10 mouse cellular contexts compared by ENCODE assay signal in the genomic region with DNA sequence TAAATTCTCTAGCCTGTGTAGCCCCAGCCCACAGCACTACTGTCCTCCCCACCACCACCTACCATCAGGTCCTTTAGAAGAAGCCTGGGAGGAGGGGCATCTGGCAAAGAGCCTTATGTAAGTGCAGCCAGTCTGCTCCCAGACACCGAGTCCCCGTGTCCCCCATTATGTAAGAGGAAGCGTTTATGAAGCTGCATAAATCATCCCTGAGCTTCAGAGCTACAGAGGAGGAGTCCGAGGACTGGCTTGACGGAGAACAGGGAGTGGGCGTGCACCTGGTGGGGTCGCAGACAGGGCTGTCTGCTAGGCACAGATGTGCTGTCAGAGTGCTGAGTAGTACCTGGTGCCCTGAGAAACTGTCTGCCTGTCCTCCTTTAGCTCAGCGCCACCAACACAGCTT.
DNase-seq lines count a peak whose midpoint lies in the region; ATAC-seq and TF ChIP-seq lines count a peak whose summit lies in the region.
"Had no signal": no experiment of that assay in that cellular context is flagged by ENCODE, and none has a peak within 500 bp of the region (broad histone marks: within the 10 kb centered on the region; RNA-seq: fewer than 3 reads in every experiment).

No protein-coding gene starts in this region.

- 82% methylated on average over 8 of the region's 8 CpGs for WGBS in forebrain, embryonic 14.5 days

- peak; percentile 40; the same call in 1 of the 2 replicates for ATAC-seq in megakaryocyte progenitor cell, adult 5-6 weeks (replicated peaks; ENCODE audit: poor library complexity)
- ATAC-seq in forebrain, embryonic 14.5 days = no peak
- ATAC-seq: intestine, embryonic 15.5 days had no signal

- no peak overlapping the region for H3K4me3 ChIP-seq in layer of hippocampus, adult 2 months
- no peak overlapping the region for H3K4me3 ChIP-seq in forebrain, embryonic 14.5 days (ENCODE audit: low read depth, low read length)
- H3K4me3 ChIP-seq: intestine, embryonic 15.5 days had no signal

- no peak overlapping the region for H3K4me2 ChIP-seq in forebrain, embryonic 14.5 days (ENCODE audit: low read length)
- H3K4me2 ChIP-seq: intestine, embryonic 15.5 days; lung, embryonic 14.5 days had no signal

- H3K27ac ChIP-seq in layer of hippocampus, adult 2 months = peak overlapping the region; percentile 86
- no peak overlapping the region for H3K27ac ChIP-seq in forebrain, embryonic 14.5 days (ENCODE audit: low read depth, low read length)
- H3K27ac ChIP-seq: intestine, embryonic 15.5 days had no signal

- no peaks in the 10 kb centered on the region for H3K27me3 ChIP-seq in forebrain, embryonic 14.5 days (replicated peaks; ENCODE audit: control insufficient read depth, insufficient read depth, low read length)
- H3K27me3 ChIP-seq: intestine, embryonic 15.5 days had no signal

- no peaks in the 10 kb centered on the region; the same call in 1 of the 2 replicates for H3K4me1 ChIP-seq in forebrain, embryonic 14.5 days (ENCODE audit: control insufficient read depth, insufficient read depth, low read length)

- DNase-seq in adrenal gland, adult 2 months = peak; percentile 33
- DNase-seq in adrenal gland, postnatal 4 days (ENCODE audit: low spot score in 2 of 2) = no peak
- DNase-seq in layer of hippocampus, adult 2 months (ENCODE audit: low spot score in 2 of 2) = peak; percentile 55 to 64
- DNase-seq in layer of hippocampus, postnatal 14 days (ENCODE audit: low spot score in 2 of 2) = no peak
- DNase-seq in frontal cortex, postnatal 14 days (ENCODE audit: low spot score in 2 of 2) = peak; percentile 41 to 50
- DNase-seq in forebrain, embryonic 14.5 days (ENCODE audit: low spot score) = no peak
- DNase-seq in Muller cell, postnatal 12 days (ENCODE audit: inconsistent ontology term) = no peak
- DNase-seq: lung, embryonic 14.5 days had no signal

- no peak for TF ChIP-seq CTCF in layer of hippocampus, adult 2 months (conservative IDR thresholded peaks at IDR 0.05)

- H3K9me3 ChIP-seq in forebrain, embryonic 14.5 days (replicated peaks; ENCODE audit: control insufficient read depth, low read length) = no peaks in the 10 kb centered on the region
- H3K9me3 ChIP-seq: intestine, embryonic 15.5 days had no signal

- no peak overlapping the region for H3K9ac ChIP-seq in forebrain, embryonic 14.5 days (ENCODE audit: low read length)
- H3K9ac ChIP-seq: intestine, embryonic 15.5 days; lung, embryonic 14.5 days had no signal

- H3K36me3 ChIP-seq in forebrain, embryonic 14.5 days (ENCODE audit: control insufficient read depth, insufficient read depth, low read length) = peaks cover 13% of the 10 kb centered on the region

Comparison
In these comparisons a context has a peak if more than half of its experiments do, and no peak if none do; other contexts are left out.
1. DNase-seq: peak in adrenal gland, adult 2 months (single experiment), layer of hippocampus, adult 2 months (2 of 2) and frontal cortex, postnatal 14 days (2 of 2); none in adrenal gland, postnatal 4 days (0 of 2), layer of hippocampus, postnatal 14 days (0 of 2), forebrain, embryonic 14.5 days (single experiment) and Muller cell, postnatal 12 days (single experiment).